Mouse (Mus musculus) kidney, postnatal 0 days (tissue): ENCODE measurements at regions not wholly inside any gene's neighbourhood (a gene's known extent, or its start where the extent isn't known, plus 50 kb on each side); places are given as distances from the start of the nearest gene placed in this dataset.

Experiments used
- ATAC-seq: fragments of 200-750 bp; cut with Nextera tagmentation; replicated peaks from 2 replicates; pipeline ENCODE4 v1.8.0; 2017; ENCODE audit warnings: low read depth, moderate number of reproducible peaks, moderate TSS enrichment, moderate library complexity; ENCODE audit not compliant: low FRiP score
- DNase-seq: peaks from one replicate; pipeline ENCODE4 v3.0.0-alpha.2; 2016; ENCODE audit warnings: low spot score
- H3K27ac ChIP-seq: fragments of 300-500 bp; sonication (generic); 2 replicates; pipeline ENCODE4 v1.5.1; 2014; ENCODE audit warnings: mild to moderate bottlenecking
- H3K27me3 ChIP-seq: fragments of 300-500 bp; sonication (generic); 2 replicates; pipeline ENCODE4 v1.6.1; 2014; ENCODE audit warnings: low read length, mixed read lengths; ENCODE audit not compliant: insufficient read depth
- H3K36me3 ChIP-seq: fragments of 300-500 bp; sonication (generic); 2 replicates; pipeline ENCODE4 v1.6.1; 2014; ENCODE audit warnings: low read length, mixed read lengths; ENCODE audit not compliant: insufficient read depth
- H3K4me1 ChIP-seq: fragments of 300-500 bp; sonication (generic); replicated peaks from 2 replicates; pipeline ENCODE4 v1.6.1; 2014; ENCODE audit warnings: antibody characterized with exemption, low read length, mixed read lengths; ENCODE audit not compliant: insufficient read depth
- H3K4me2 ChIP-seq: fragments of 300-500 bp; sonication (generic); 2 replicates; pipeline ENCODE4 v1.6.1; 2014; ENCODE audit warnings: mild to moderate bottlenecking, low read length, moderate library complexity, mixed read lengths
- H3K4me3 ChIP-seq: fragments of 300-500 bp; sonication (generic); replicated peaks from 2 replicates; pipeline ENCODE4 v1.5.1; 2014; ENCODE audit warnings: low read depth, low read length
- H3K9ac ChIP-seq: fragments of 300-500 bp; sonication (generic); 2 replicates; pipeline ENCODE4 v1.6.1; 2014; ENCODE audit warnings: low read depth, low read length
- H3K9me3 ChIP-seq: fragments of 300-500 bp; sonication (generic); replicated peaks from 2 replicates; pipeline ENCODE4 v1.6.1; 2016; ENCODE audit warnings: low read length, inconsistent platforms, mixed read lengths
- CTCF ChIP-seq: IDR thresholded peaks from 2 replicates; pipeline ENCODE4 v1.5.1; 2016; ENCODE audit warnings: antibody characterized with exemption, low read depth, mild to moderate bottlenecking, moderate library complexity
- WGBS: fragments of 180-500 bp; shearing (Covaris S2); extraction: QIAGEN DNeasy Blood & Tissue Kit; methylation state at CpG from one replicate; pipeline ENCODE4 v1.1.7; 2014; 5-methylcytosine and 5-hydroxymethylcytosine counted together

DNA sequence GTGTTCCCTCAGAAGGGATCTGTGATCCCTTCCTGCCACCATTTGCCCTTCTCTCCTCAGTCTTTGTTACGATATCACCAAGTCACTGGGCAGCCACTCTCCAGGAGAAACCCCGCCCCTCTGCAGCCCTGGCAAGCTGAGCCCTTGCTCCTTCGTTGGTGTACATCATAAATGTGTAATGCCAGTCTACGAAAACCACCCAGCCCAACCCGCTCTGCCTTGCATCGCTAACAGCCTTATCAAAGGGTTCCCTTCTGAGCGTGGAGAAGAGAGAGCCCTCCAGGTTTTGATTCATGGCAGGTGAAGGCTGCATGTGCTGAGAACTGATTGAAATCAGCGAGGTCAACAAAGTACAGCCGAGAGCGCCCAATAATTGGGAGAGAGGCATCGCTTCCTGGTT, 90.5 kb upstream of the Cadm1 start:
- H3K36me3 ChIP-seq, result no peaks in the 10 kb centered on the region
- ATAC-seq, result no peak
- H3K9ac ChIP-seq, result no peak overlapping the region
- H3K27me3 ChIP-seq, result no peaks in the 10 kb centered on the region
- no peaks in the 10 kb centered on the region for H3K9me3 ChIP-seq
- peak; percentile 12 for DNase-seq
- no peak for TF ChIP-seq CTCF
- H3K4me1 ChIP-seq, result no peaks in the 10 kb centered on the region
- no peak overlapping the region for H3K27ac ChIP-seq
- WGBS, result 18% methylated on average over 11 of the region's 11 CpGs
- H3K4me3 ChIP-seq, result peak overlapping the region; percentile 13; the same call in 1 of the 2 replicates
- peak overlapping the region; percentile 58 for H3K4me2 ChIP-seq

- peak; percentile 73 for DNase-seq
- no peak for ATAC-seq
- no peaks in the 10 kb centered on the region for H3K4me1 ChIP-seq
- no peaks in the 10 kb centered on the region for H3K9me3 ChIP-seq
- no peak overlapping the region for H3K27ac ChIP-seq
- peak; percentile 58 for TF ChIP-seq CTCF
- 6% methylated on average over 6 of the region's 6 CpGs for WGBS
- H3K36me3 ChIP-seq, result no peaks in the 10 kb centered on the region
- peak overlapping the region; percentile 58 for H3K4me2 ChIP-seq
- H3K27me3 ChIP-seq, result no peaks in the 10 kb centered on the region
- H3K9ac ChIP-seq, result no peak overlapping the region
- H3K4me3 ChIP-seq, result 0 out of 2 replicates have a peak overlapping the region, but pooled peaks have one; percentile 13
Observed at GRCm38 (mm10) chr9:47440128-47440527, 89.8 kb upstream of the Cadm1 start.

DNA sequence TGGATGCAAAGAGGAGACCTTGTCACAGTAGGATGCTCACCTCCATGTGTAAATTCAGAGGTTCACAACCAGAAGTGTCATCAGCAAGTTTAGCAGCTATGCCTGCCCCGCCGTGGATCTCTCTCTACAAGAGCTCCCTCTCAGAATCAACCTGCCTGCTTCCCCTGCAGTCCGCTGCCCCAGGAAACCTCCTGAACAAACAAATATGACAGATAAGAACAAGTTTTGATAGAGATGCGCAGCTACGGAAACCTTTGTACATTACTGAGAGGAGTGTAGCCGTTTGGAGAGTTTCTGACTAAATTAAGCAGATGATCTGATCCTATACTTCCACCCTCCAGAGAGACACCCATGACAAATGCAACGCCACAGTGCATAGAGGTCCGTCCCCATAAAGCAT, 88.8 kb upstream of the Cadm1 start:
- no peaks in the 10 kb centered on the region for H3K36me3 ChIP-seq
- no peaks in the 10 kb centered on the region for H3K9me3 ChIP-seq
- no peak overlapping the region for H3K4me3 ChIP-seq
- H3K4me1 ChIP-seq, result no peaks in the 10 kb centered on the region
- H3K27me3 ChIP-seq, result no peaks in the 10 kb centered on the region
- H3K4me2 ChIP-seq, result no peak overlapping the region
- no peak for ATAC-seq
- H3K27ac ChIP-seq, result no peak overlapping the region
- 87% methylated on average over 8 of the region's 8 CpGs for WGBS
- no peak overlapping the region for H3K9ac ChIP-seq
- DNase-seq, result no peak
- TF ChIP-seq CTCF, result no peak

DNA sequence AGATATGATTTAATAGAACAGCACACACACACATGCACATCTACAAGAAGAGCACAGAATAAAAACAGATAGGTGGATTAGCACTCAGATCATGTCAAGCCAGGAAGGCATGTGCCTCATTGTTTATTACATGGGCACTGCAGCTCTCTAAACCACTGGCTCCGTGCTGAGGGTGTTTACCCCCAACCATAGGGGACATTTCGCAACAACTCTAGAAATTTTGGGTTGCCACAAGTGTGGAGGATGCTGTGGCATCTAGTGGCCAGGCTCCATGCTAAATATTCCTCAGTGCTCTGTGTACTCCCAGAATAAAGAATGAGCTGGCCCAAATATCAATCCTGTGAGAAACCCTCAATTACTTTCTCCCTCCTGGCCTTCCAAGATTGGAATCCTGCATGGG, 85.8 kb upstream of the Cadm1 start:
- WGBS, result 76% methylated on average over 2 of the region's 2 CpGs
- Histone ChIP-seq H3K36me3 (no peaks in the 10 kb centered on the region), H3K27me3 (no peaks in the 10 kb centered on the region), H3K4me3 (no peak overlapping the region), H3K4me1 (no peaks in the 10 kb centered on the region), H3K9ac (no peak overlapping the region), H3K9me3 (no peaks in the 10 kb centered on the region), H3K4me2 (no peak overlapping the region), H3K27ac (no peak overlapping the region)
- no peak for TF ChIP-seq CTCF
- DNase-seq (no peak), ATAC-seq (no peak)

DNA sequence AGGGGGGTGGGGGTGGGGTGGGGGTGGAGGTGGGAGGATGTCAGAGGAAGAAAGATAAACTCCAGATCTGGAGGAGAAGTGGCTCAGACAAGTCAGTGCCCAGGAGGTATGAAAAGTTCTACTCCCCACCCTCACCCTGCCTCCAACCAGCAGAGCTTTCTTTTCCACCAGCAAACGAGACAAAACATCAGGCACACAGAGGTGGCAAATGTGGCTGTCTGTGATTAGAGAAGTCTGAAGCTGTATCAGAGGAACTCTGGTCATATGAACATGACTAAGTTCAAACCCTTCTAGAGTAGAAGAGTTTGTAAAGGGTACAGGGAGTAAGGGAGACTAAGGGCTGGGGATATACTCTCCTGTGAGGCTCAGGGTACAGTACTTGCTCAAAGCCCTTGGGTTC, 85.2 kb upstream of the Cadm1 start:
- no peak for ATAC-seq
- H3K9me3 ChIP-seq, result no peaks in the 10 kb centered on the region
- no peak for DNase-seq
- TF ChIP-seq CTCF, result no peak
- no peak overlapping the region for H3K4me2 ChIP-seq
- H3K4me1 ChIP-seq, result no peaks in the 10 kb centered on the region
- H3K9ac ChIP-seq, result no peak overlapping the region
- WGBS, result 12% methylated on average over 1 of the region's 1 CpGs
- H3K36me3 ChIP-seq, result no peaks in the 10 kb centered on the region
- no peak overlapping the region for H3K4me3 ChIP-seq
- no peaks in the 10 kb centered on the region for H3K27me3 ChIP-seq
- no peak overlapping the region for H3K27ac ChIP-seq

DNA sequence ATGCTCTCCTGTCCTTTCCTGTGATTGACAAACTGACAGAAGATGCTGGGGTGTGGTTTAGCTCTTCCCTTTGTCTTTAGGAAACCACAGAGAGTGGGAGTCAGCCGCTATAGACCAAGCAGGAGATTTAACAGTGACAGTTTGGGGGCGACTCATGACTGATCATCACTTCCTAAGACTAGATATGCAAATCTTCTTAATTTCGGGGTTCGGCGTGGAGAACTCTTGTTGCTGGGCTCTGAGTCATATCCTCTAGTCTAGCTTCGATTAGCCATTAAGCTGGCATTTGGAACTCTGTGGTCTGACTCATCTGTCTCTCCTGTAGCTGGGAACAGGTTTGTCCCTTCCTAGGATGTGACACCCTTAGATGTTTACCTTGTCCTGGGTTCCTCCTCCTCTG, 84.6 kb upstream of the Cadm1 start:
- DNase-seq (no peak), ATAC-seq (no peak)
- no peak overlapping the region for H3K27ac ChIP-seq
- no peaks in the 10 kb centered on the region for H3K36me3 ChIP-seq
- no peak overlapping the region for H3K4me2 ChIP-seq
- no peaks in the 10 kb centered on the region for H3K27me3 ChIP-seq
- no peak overlapping the region for H3K9ac ChIP-seq
- no peak for TF ChIP-seq CTCF
- WGBS, result 50% methylated on average over 6 of the region's 6 CpGs
- H3K4me3 ChIP-seq, result no peak overlapping the region
- H3K9me3 ChIP-seq, result no peaks in the 10 kb centered on the region
- no peaks in the 10 kb centered on the region for H3K4me1 ChIP-seq

DNA sequence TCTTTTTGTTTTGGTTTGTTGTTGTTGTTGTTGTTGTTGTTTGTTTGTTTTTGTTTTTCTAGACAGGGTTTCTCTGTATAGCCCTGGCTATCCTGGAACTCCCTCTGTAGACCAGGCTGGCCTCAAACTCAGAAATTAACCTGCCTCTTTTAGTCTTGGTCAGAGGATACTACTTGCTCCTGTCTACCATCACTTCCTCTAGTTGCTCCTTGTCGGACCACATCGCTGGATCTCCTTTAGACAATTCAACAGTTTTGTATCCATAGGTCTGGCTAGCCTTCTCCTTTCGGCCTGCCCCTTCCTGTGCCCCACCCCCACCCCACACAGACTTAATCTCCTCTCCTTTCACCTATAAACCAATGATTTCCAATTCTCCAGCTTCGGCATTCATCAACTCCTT, 77.2 kb upstream of the Cadm1 start:
- H3K9ac ChIP-seq, result no peak overlapping the region
- no peak for TF ChIP-seq CTCF
- WGBS, result 83% methylated on average over 4 of the region's 4 CpGs
- DNase-seq (no peak), ATAC-seq (no peak)
- no peaks in the 10 kb centered on the region for H3K9me3 ChIP-seq
- no peaks in the 10 kb centered on the region for H3K4me1 ChIP-seq
- no peaks in the 10 kb centered on the region for H3K36me3 ChIP-seq
- H3K27me3 ChIP-seq, result no peaks in the 10 kb centered on the region
- no peak overlapping the region for H3K4me2 ChIP-seq
- no peak overlapping the region for H3K27ac ChIP-seq
- H3K4me3 ChIP-seq, result no peak overlapping the region
